Mouse (Mus musculus) intestine, embryonic 15.5 days (tissue): ENCODE data around the gene Ogfod3. TPM values are rescaled to one million over a fixed set of nuclear protein-coding genes. Genes with fewer than 3 reads are reported as not detected.

ENCODE experiments used
- ATAC-seq: fragments of 200-750 bp; cut with Nextera tagmentation; 2 replicates; pipeline ENCODE4 v1.8.0; 2017; ENCODE audit warnings: moderate TSS enrichment, moderate library complexity
- H3K27ac ChIP-seq: fragments of 300-500 bp; sonication (generic); 2 replicates; pipeline ENCODE4 v1.5.1; 2015; ENCODE audit warnings: mild to moderate bottlenecking, inconsistent platforms
- H3K27me3 ChIP-seq: fragments of 300-500 bp; sonication (generic); replicated peaks from 2 replicates; pipeline ENCODE4 v1.6.1; 2015; ENCODE audit warnings: inconsistent platforms
- H3K36me3 ChIP-seq: fragments of 300-500 bp; sonication (generic); 2 replicates; pipeline ENCODE4 v1.6.1; 2015; ENCODE audit warnings: inconsistent platforms
- H3K4me1 ChIP-seq: fragments of 300-500 bp; sonication (generic); replicated peaks from 2 replicates; pipeline ENCODE4 v1.6.1; 2015; ENCODE audit warnings: inconsistent platforms
- H3K4me2 ChIP-seq: fragments of 300-500 bp; sonication (generic); replicated peaks from 2 replicates; pipeline ENCODE4 v1.6.1; 2015; ENCODE audit warnings: mild to moderate bottlenecking, inconsistent platforms
- H3K4me3 ChIP-seq: fragments of 300-500 bp; sonication (generic); replicated peaks from 2 replicates; pipeline ENCODE4 v1.5.1; 2015; ENCODE audit warnings: inconsistent platforms
- H3K9ac ChIP-seq: fragments of 300-500 bp; sonication (generic); 2 replicates; pipeline ENCODE4 v1.6.1; 2015; ENCODE audit warnings: inconsistent platforms
- H3K9me3 ChIP-seq: fragments of 300-500 bp; sonication (generic); 2 replicates; pipeline ENCODE4 v1.6.1; 2016; ENCODE audit warnings: inconsistent platforms
- WGBS: fragments of 180-500 bp; shearing (Covaris S2); methylation state at CpG from one replicate; pipeline ENCODE4 v1.1.7; 2015; 5-methylcytosine and 5-hydroxymethylcytosine counted together
- polyA plus RNA-seq: library from polyadenylated mRNA; unstranded; fragments of >200 nt; fragmentation: Nextera tagmentation; extraction: Ambion mirVana; gene quantifications from 2 replicates; pipeline ENCODE4 v1.2.1, GENCODE M21; 2015

Ogfod3 gene
- polyA plus RNA-seq, 1 experiment from 2014 or later = 29.5 TPM

GRCm38 (mm10) chr11:121143325-121144015 lies 61.0 kb downstream of the Ogfod3 start:
- peak; percentile 88 for ATAC-seq
- Histone ChIP-seq H3K4me2 (no peak overlapping the region), H3K9me3 (no peaks in the 10 kb centered on the region), H3K4me1 (0 out of 2 replicates have a peak, but pooled peaks cover 4% of the 10 kb centered on the region), H3K36me3 (no peaks in the 10 kb centered on the region), H3K9ac (no peak overlapping the region), H3K27me3 (no peaks in the 10 kb centered on the region), H3K27ac (no peak overlapping the region), H3K4me3 (no peak overlapping the region)
- WGBS = 75% methylated on average over 9 of the region's 9 CpGs

- H3K4me1 ChIP-seq = 0 out of 2 replicates have a peak, but pooled peaks cover 4% of the 10 kb centered on the region
- H3K4me2 ChIP-seq = no peak overlapping the region
- H3K9me3 ChIP-seq = no peaks in the 10 kb centered on the region
- ATAC-seq = no peak
- 42% methylated on average over 6 of the region's 6 CpGs for WGBS
- no peaks in the 10 kb centered on the region for H3K27me3 ChIP-seq
- H3K27ac ChIP-seq = no peak overlapping the region
- no peaks in the 10 kb centered on the region for H3K36me3 ChIP-seq
- no peak overlapping the region for H3K9ac ChIP-seq
- no peak overlapping the region for H3K4me3 ChIP-seq
Observed at GRCm38 (mm10) chr11:121138732-121139131, 65.8 kb downstream of the Ogfod3 start.

- WGBS = 86% methylated on average over 5 of the region's 5 CpGs
- ATAC-seq = no peak
- Histone ChIP-seq H3K9me3 (no peaks in the 10 kb centered on the region), H3K27ac (no peak overlapping the region), H3K4me3 (no peak overlapping the region), H3K4me1 (0 out of 2 replicates have a peak, but pooled peaks cover 4% of the 10 kb centered on the region), H3K4me2 (no peak overlapping the region), H3K9ac (no peak overlapping the region), H3K36me3 (no peaks in the 10 kb centered on the region), H3K27me3 (no peaks in the 10 kb centered on the region; the same call in 1 of the 2 replicates)
Observed at GRCm38 (mm10) chr11:121137682-121138081, 66.8 kb downstream of the Ogfod3 start.

GRCm38 (mm10) chr11:121134600-121134999 lies 69.9 kb downstream of the Ogfod3 start:
- H3K27ac ChIP-seq = no peak overlapping the region
- H3K4me2 ChIP-seq = no peak overlapping the region
- no peaks in the 10 kb centered on the region for H3K36me3 ChIP-seq
- H3K27me3 ChIP-seq = no peaks in the 10 kb centered on the region; the same call in 1 of the 2 replicates
- no peak for ATAC-seq
- H3K9me3 ChIP-seq = no peaks in the 10 kb centered on the region
- WGBS = 23% methylated on average over 1 of the region's 1 CpGs
- H3K4me3 ChIP-seq = no peak overlapping the region
- no peaks in the 10 kb centered on the region for H3K4me1 ChIP-seq
- H3K9ac ChIP-seq = no peak overlapping the region

GRCm38 (mm10) chr11:121129616-121130015 lies 74.9 kb downstream of the Ogfod3 start:
- H3K9ac ChIP-seq = no peak overlapping the region
- H3K27me3 ChIP-seq = no peaks in the 10 kb centered on the region; the same call in 1 of the 2 replicates
- 78% methylated on average over 1 of the region's 1 CpGs for WGBS
- H3K9me3 ChIP-seq = no peaks in the 10 kb centered on the region
- no peak overlapping the region for H3K27ac ChIP-seq
- no peaks in the 10 kb centered on the region for H3K36me3 ChIP-seq
- no peak overlapping the region for H3K4me3 ChIP-seq
- no peaks in the 10 kb centered on the region for H3K4me1 ChIP-seq
- no peak for ATAC-seq
- H3K4me2 ChIP-seq = no peak overlapping the region

Other genes with a start within 250 kb of the Ogfod3 start
- 106 TPM in 2 replicates for gene Csnk1d, start 213.4 kb downstream of the Ogfod3 start, polyA plus RNA-seq
- gene Cd7, start 165.3 kb downstream of the Ogfod3 start, polyA plus RNA-seq = 5.6 and 6.1 TPM in 2 replicates
- gene Sectm1b, start 141.1 kb downstream of the Ogfod3 start, polyA plus RNA-seq = 0.73 and 0.93 TPM in 2 replicates
- gene Sectm1a, start 123.5 kb downstream of the Ogfod3 start, polyA plus RNA-seq = 3.0 and 5.1 TPM in 2 replicates
- gene Tex19.2, start 86.0 kb downstream of the Ogfod3 start, polyA plus RNA-seq = not detected in 2 replicates
- not detected in 2 replicates for gene Tex19.1, start 58.6 kb downstream of the Ogfod3 start, polyA plus RNA-seq
- not detected in 2 replicates for gene Uts2r, start 44.4 kb downstream of the Ogfod3 start, polyA plus RNA-seq
- 9.0 and 9.3 TPM in 2 replicates for gene Hexdc, start 278 bp downstream of the Ogfod3 start, polyA plus RNA-seq
- 31.2 and 33.2 TPM in 2 replicates for gene Cybc1, start 24.6 kb upstream of the Ogfod3 start, polyA plus RNA-seq
- 42.2 TPM in 2 replicates for gene Narf, start 32.5 kb upstream of the Ogfod3 start, polyA plus RNA-seq
- 6.3 and 6.6 TPM in 2 replicates for gene Foxk2, start 55.3 kb upstream of the Ogfod3 start, polyA plus RNA-seq
- gene Wdr45b, start 149.7 kb upstream of the Ogfod3 start, polyA plus RNA-seq = 76.7 and 79.5 TPM in 2 replicates
- 5.4 TPM in 2 replicates for gene Rab40b, start 183.5 kb upstream of the Ogfod3 start, polyA plus RNA-seq
- 6.4 and 7.1 TPM in 2 replicates for gene Fn3krp, start 216.7 kb upstream of the Ogfod3 start, polyA plus RNA-seq
- gene Fn3k, start 230.2 kb upstream of the Ogfod3 start, polyA plus RNA-seq = 1.3 and 1.6 TPM in 2 replicates
- gene Tbcd, start 247.2 kb upstream of the Ogfod3 start, polyA plus RNA-seq = 34.7 and 38.7 TPM in 2 replicates